Comparison of ENCODE assay signal across 8 mouse cellular contexts in genomic region chr13:52903767-52904166, GRCm38 (mm10). TPM values are rescaled to one million over a fixed set of nuclear protein-coding genes. Genes with fewer than 3 reads are reported as not detected.
A peak's percentile ranks its signal among the peaks of the same experiment; 100 is the strongest.
DNase-seq lines count a peak whose midpoint lies in the region; ATAC-seq and TF ChIP-seq lines count a peak whose summit lies in the region.

No protein-coding gene starts in this region.

- peaks cover 27% of the 10 kb centered on the region for H3K4me1 ChIP-seq in heart, embryonic 12.5 days (replicated peaks)
- H3K4me1 ChIP-seq in heart, embryonic 16.5 days (ENCODE audit: control insufficient read depth, insufficient read depth, low read length), result peaks cover 17% of the 10 kb centered on the region

- CTCF ChIA-PET in Patski (lab: Charles Lee), result interaction anchor here (0.8 kb wide), 1 partner anchor 60 kb away, joined by 3 read pairs; no protein-coding TSS in a partner anchor

- H3K9ac ChIP-seq in heart, embryonic 12.5 days, result no peak overlapping the region
- peak overlapping the region; percentile 61 for H3K9ac ChIP-seq in heart, embryonic 16.5 days (ENCODE audit: low read length)

- peak overlapping the region; percentile 71 for H3K27ac ChIP-seq in heart, embryonic 12.5 days (ENCODE audit: poor library complexity, severe bottlenecking)
- H3K27ac ChIP-seq in heart, embryonic 16.5 days (ENCODE audit: low read length), result peak overlapping the region; percentile 68

- no peaks in the 10 kb centered on the region for H3K9me3 ChIP-seq in heart, embryonic 12.5 days (replicated peaks)
- peaks cover 2% of the 10 kb centered on the region; the same call in 1 of the 2 replicates for H3K9me3 ChIP-seq in heart, embryonic 16.5 days (replicated peaks; ENCODE audit: control insufficient read depth, low read length)

- POLR2A ChIA-PET in Patski (lab: Charles Lee), result no interaction called here

- peak overlapping the region; percentile 31 for H3K4me2 ChIP-seq in heart, embryonic 12.5 days
- peak overlapping the region; percentile 38 for H3K4me2 ChIP-seq in heart, embryonic 16.5 days (ENCODE audit: low read depth, low read length)

- H3K36me3 ChIP-seq in heart, embryonic 12.5 days, result peaks cover 25% of the 10 kb centered on the region
- peaks cover 16% of the 10 kb centered on the region for H3K36me3 ChIP-seq in heart, embryonic 16.5 days (ENCODE audit: control insufficient read depth, insufficient read depth)

- no peak for TF ChIP-seq CTCF in Patski (IDR thresholded peaks at IDR 0.05)

- 11% methylated on average over 10 of the region's 10 CpGs for WGBS in heart, embryonic 12.5 days
- WGBS in heart, embryonic 16.5 days, result 15% methylated on average over 10 of the region's 10 CpGs

- no peaks in the 10 kb centered on the region for H3K27me3 ChIP-seq in heart, embryonic 12.5 days (replicated peaks)
- no peaks in the 10 kb centered on the region for H3K27me3 ChIP-seq in Patski
- H3K27me3 ChIP-seq in heart, embryonic 16.5 days (ENCODE audit: control insufficient read depth, insufficient read depth, low read length), result no peaks in the 10 kb centered on the region

- no peak overlapping the region for H3K4me3 ChIP-seq in heart, embryonic 12.5 days
- no peak overlapping the region for H3K4me3 ChIP-seq in heart, embryonic 16.5 days (ENCODE audit: low read length)

- ATAC-seq in heart, embryonic 12.5 days (ENCODE audit: insufficient number of reproducible peaks, low FRiP score), result peak; percentile 46; the same call in 1 of the 2 replicates
- peak; percentile 54 for ATAC-seq in Patski
- no peak for ATAC-seq in heart, embryonic 16.5 days (replicated peaks; ENCODE audit: extremely low read depth, insufficient read depth, low FRiP score)

- in situ Hi-C loops in Patski (cut with MboI; ENCODE audit: low pct_unique_long_range_greater_than_20kb), result no loop called here

- no peak for DNase-seq in heart, adult 18-20 months
- peak; percentile 22 for DNase-seq in Patski (ENCODE audit: low read depth, low spot score)
- peak; percentile 29 to 49 for DNase-seq in lung, postnatal 4 days
- no peak for DNase-seq in c-Kit-positive CD71-positive TER-119-positive erythroid progenitor cells, embryonic 14.5 days (ENCODE audit: low spot score)
- DNase-seq in left cerebral cortex, adult 9 months (ENCODE audit: low spot score in 2 of 2), result no peak
- DNase-seq in cerebellum, adult 9-10 months, result no peak

RNA-seq across cellular contexts. Expression of gene Auh, which starts 25.7 kb away (rescaled TPM):
- 51.3 and 55.2 TPM in 2 replicates for polyA plus RNA-seq in heart, embryonic 12.5 days (2016; fragmentation: Nextera tagmentation; extraction: Ambion mirVana)
- 100 to 1,000 TPM; 163 to 164 TPM for total RNA-seq in heart, adult 18-20 months (2021)
- 74.2 TPM for polyA plus RNA-seq in Patski (2021)
- 59.8 and 61.7 TPM in 2 replicates for polyA plus RNA-seq in heart, embryonic 16.5 days (2015; fragmentation: Nextera tagmentation; extraction: Ambion mirVana)

Comparison
In these comparisons a context has a peak if more than half of its experiments do, and no peak if none do; other contexts are left out.
1. DNase-seq: peak in Patski (single experiment) and lung, postnatal 4 days (2 of 2); none in heart, adult 18-20 months (0 of 2), c-Kit-positive CD71-positive TER-119-positive erythroid progenitor cells, embryonic 14.5 days (single experiment), left cerebral cortex, adult 9 months (0 of 2) and cerebellum, adult 9-10 months (single experiment).